Mouse (Mus musculus) bone marrow macrophage, adult 2 months (primary cell): Measurements from ENCODE around the gene Cldn24.

Experiments used
- CTCF ChIP-seq: IDR thresholded peaks from 2 replicates; pipeline ENCODE4 v1.5.1; 2012; ENCODE audit warnings: low read depth, mild to moderate bottlenecking, low read length, moderate library complexity
- POLR2A ChIP-seq: IDR thresholded peaks from 2 replicates; pipeline ENCODE4 v1.6.1; 2012; ENCODE audit warnings: mild to moderate bottlenecking, low read depth, low read length, borderline replicate concordance

- TF ChIP-seq POLR2A (no peak), CTCF (no peak)
Measured at GRCm38 (mm10) chr8:47783544-47783943, 38.4 kb upstream of the Cldn24 start.
